Mouse (Mus musculus): ENCODE data around the gene Aldh3b1.

Aldh3b1 gene

GRCm38 (mm10) chr19:3910206-3910605 is 19.4 kb downstream of the Aldh3b1 start:
- DNase-seq: no peak

GRCm38 (mm10) chr19:3907876-3908660 is 21.5 kb downstream of the Aldh3b1 start:
- DNase-seq: no peak

- DNase-seq: peak; percentile 83
These were observed 22.5 kb downstream of the Aldh3b1 start, which contains the start of gene Tcirg1 for GRCm38 (mm10) chr19:3906795-3907786. Gene Tcirg1 (minus strand): TSS chr19:3907133.

GRCm38 (mm10) chr19:3906326-3906725 is 23.3 kb downstream of the Aldh3b1 start:
- DNase-seq: no peak

GRCm38 (mm10) chr19:3905261-3905969 is 24.2 kb downstream of the Aldh3b1 start:
- DNase-seq: peak; percentile 59

GRCm38 (mm10) chr19:3904363-3904675 is 25.3 kb downstream of the Aldh3b1 start:
- DNase-seq: no peak

- DNase-seq: no peak
These were observed 25.8 kb downstream of the Aldh3b1 start for GRCm38 (mm10) chr19:3903648-3904362.

GRCm38 (mm10) chr19:3902966-3903365 is 26.6 kb downstream of the Aldh3b1 start:
- DNase-seq: no peak

- DNase-seq: no peak
These were observed 30.0 kb downstream of the Aldh3b1 start for GRCm38 (mm10) chr19:3899618-3900017.

GRCm38 (mm10) chr19:3898952-3899351 is 30.7 kb downstream of the Aldh3b1 start:
- DNase-seq: no peak

- DNase-seq: no peak
These were observed 32.1 kb downstream of the Aldh3b1 start for GRCm38 (mm10) chr19:3897557-3897956.

- DNase-seq: no peak
These were observed 33.4 kb downstream of the Aldh3b1 start for GRCm38 (mm10) chr19:3896208-3896607.

GRCm38 (mm10) chr19:3895171-3895631 is 34.4 kb downstream of the Aldh3b1 start:
- DNase-seq: peak; percentile 36

- DNase-seq: no peak
These were observed 35.3 kb downstream of the Aldh3b1 start for GRCm38 (mm10) chr19:3894294-3894693.

- DNase-seq: no peak
These were observed 36.0 kb downstream of the Aldh3b1 start for GRCm38 (mm10) chr19:3893545-3894116.

- no peak for DNase-seq
These were observed 39.4 kb downstream of the Aldh3b1 start for GRCm38 (mm10) chr19:3890181-3890580.

GRCm38 (mm10) chr19:3889096-3889495 is 40.5 kb downstream of the Aldh3b1 start:
- no peak for DNase-seq

GRCm38 (mm10) chr19:3884325-3884990 is 45.1 kb downstream of the Aldh3b1 start:
- no peak for DNase-seq

- no peak for DNase-seq
These were observed 47.4 kb downstream of the Aldh3b1 start for GRCm38 (mm10) chr19:3882214-3882613.

- no peak for DNase-seq
These were observed 49.4 kb downstream of the Aldh3b1 start for GRCm38 (mm10) chr19:3880054-3880848.

Data from embryo, embryonic 11 days (tissue).